In genomic region chr15:43382405-43382804, GRCm38 (mm10) we compare ENCODE assay signal across 26 mouse cellular contexts.
DNase-seq lines count a peak whose midpoint lies in the region; ATAC-seq and TF ChIP-seq lines count a peak whose summit lies in the region.
"Had no signal": no experiment of that assay in that cellular context is flagged by ENCODE, and none has a peak within 500 bp of the region (broad histone marks: within the 10 kb centered on the region; RNA-seq: fewer than 3 reads in every experiment).

No protein-coding gene starts in this region.

- intact Hi-C loops in heart, postnatal 14 days (cut with DNase I): no loop called here

- no peaks in the 10 kb centered on the region for H3K9me3 ChIP-seq in MEL (replicated peaks; ENCODE audit: insufficient read depth, low read length)
- H3K9me3 ChIP-seq: embryonic facial prominence, embryonic 10.5 days; embryonic facial prominence, embryonic 12.5 days; forebrain, embryonic 13.5 days; G1E had no signal

- ATAC-seq in megakaryocyte, adult 5-6 weeks (ENCODE audit: poor library complexity, severe bottlenecking): peak; percentile 40; the same call in 1 of the 2 replicates
- ATAC-seq: activated CD4-positive, CD25-positive, alpha-beta regulatory T cell, adult 4 months; CD4-positive, CD25-positive, alpha-beta regulatory T cell, adult 4 months; forebrain, embryonic 13.5 days; forebrain, embryonic 16.5 days; Patski had no signal

- no peaks in the 10 kb centered on the region for H3K79me2 ChIP-seq in liver, adult 2 months (ENCODE audit: control insufficient read depth, insufficient read depth, low read length)
- no peaks in the 10 kb centered on the region for H3K79me2 ChIP-seq in MEL (ENCODE audit: control insufficient read depth, insufficient read depth, low read length, poor library complexity)

- no peak for TF ChIP-seq CTCF in liver, adult 2 months (IDR thresholded peaks at IDR 0.05; ENCODE audit: low read depth, low read length)
- TF ChIP-seq CTCF in MEL (IDR thresholded peaks at IDR 0.05 in 2 of 3, conservative IDR thresholded peaks at IDR 0.05 in 1 of 3; ENCODE audit: control insufficient read depth in 1 of 3, insufficient read depth in 1 of 3, low read depth in 2 of 3, low read length in 3 of 3, poor library complexity in 1 of 3, severe bottlenecking in 1 of 3): no peak
- TF ChIP-seq CTCF in bone marrow macrophage, adult 2 months (IDR thresholded peaks at IDR 0.05; ENCODE audit: low read depth, low read length): no peak

- H3K27ac ChIP-seq in liver, adult 2 months (replicated peaks; ENCODE audit: insufficient read depth, low read depth, low read length): no peak overlapping the region
- no peak overlapping the region for H3K27ac ChIP-seq in MEL (ENCODE audit: control insufficient read depth, low read depth, low read length)
- H3K27ac ChIP-seq in bone marrow macrophage, adult 2 months (ENCODE audit: insufficient read depth, low read depth, low read length): 0 out of 2 replicates have a peak overlapping the region, but pooled peaks have one; percentile 23
- H3K27ac ChIP-seq: embryonic facial prominence, embryonic 10.5 days; embryonic facial prominence, embryonic 12.5 days; forebrain, embryonic 13.5 days had no signal

- no peak for TF ChIP-seq POLR2A in liver, adult 2 months (IDR thresholded peaks at IDR 0.05; ENCODE audit: extremely low read depth, insufficient read depth, low read length)
- TF ChIP-seq POLR2A in MEL (IDR thresholded peaks at IDR 0.05; ENCODE audit: control insufficient read depth in 1 of 2, insufficient read depth in 1 of 2, low read depth in 1 of 2, low read length in 2 of 2, poor library complexity in 1 of 2): no peak
- TF ChIP-seq POLR2A in bone marrow macrophage, adult 2 months (IDR thresholded peaks at IDR 0.05; ENCODE audit: borderline replicate concordance, low read depth, low read length): no peak

- H3K27me3 ChIP-seq in liver, adult 2 months (ENCODE audit: control insufficient read depth, insufficient read depth, low read length): no peaks in the 10 kb centered on the region
- H3K27me3 ChIP-seq in MEL (ENCODE audit: control insufficient read depth in 1 of 2, insufficient read depth in 2 of 2, low read length in 2 of 2): no peaks in the 10 kb centered on the region
- H3K27me3 ChIP-seq: CH12.LX; embryonic facial prominence, embryonic 12.5 days; forebrain, embryonic 13.5 days had no signal

- DNase-seq in liver, adult 2 months (ENCODE audit: extremely low read depth, low read depth, low spot score): peak; percentile 5
- DNase-seq in liver: no peak
- peak; percentile 10 for DNase-seq in MEL (ENCODE audit: low read depth, low spot score)
- no peak for DNase-seq in heart, postnatal 14 days
- no peak for DNase-seq in cerebellum, postnatal 25 days
- DNase-seq in thymus, postnatal 25 days: no peak
- DNase-seq: adrenal gland, adult 8-10 months; adrenal gland, postnatal 14 days; adrenal gland, postnatal 36 days; B cell, adult 2 months; cerebellum, adult 11 months; cerebellum, adult 18-20 months; cerebellum, adult 8-10 months; cerebellum, adult 9-11 months; cerebellum, postnatal 14 days had no signal

- no peak overlapping the region for H3K4me3 ChIP-seq in liver, adult 2 months (ENCODE audit: insufficient read depth, low read depth, low read length)
- H3K4me3 ChIP-seq in MEL (ENCODE audit: control insufficient read depth in 1 of 2, insufficient read depth in 1 of 2, low read depth in 2 of 2, low read length in 2 of 2): no peak overlapping the region
- no peak overlapping the region for H3K4me3 ChIP-seq in bone marrow macrophage, adult 2 months (ENCODE audit: insufficient read depth, low read length)
- H3K4me3 ChIP-seq: embryonic facial prominence, embryonic 10.5 days; embryonic facial prominence, embryonic 12.5 days; forebrain, embryonic 13.5 days had no signal

- no peak overlapping the region for H3K9ac ChIP-seq in liver, adult 2 months (ENCODE audit: low read depth, low read length)
- no peak overlapping the region for H3K9ac ChIP-seq in MEL (ENCODE audit: control insufficient read depth, low read depth, low read length, poor library complexity, severe bottlenecking)
- H3K9ac ChIP-seq: embryonic facial prominence, embryonic 12.5 days; forebrain, embryonic 13.5 days had no signal

- no peaks in the 10 kb centered on the region for H3K36me3 ChIP-seq in liver, adult 2 months (ENCODE audit: control insufficient read depth, insufficient read depth, low read length)
- H3K36me3 ChIP-seq in MEL (ENCODE audit: control insufficient read depth in 1 of 2, insufficient read depth in 2 of 2, low read length in 2 of 2): no peaks in the 10 kb centered on the region
- H3K36me3 ChIP-seq: embryonic facial prominence, embryonic 10.5 days; embryonic facial prominence, embryonic 12.5 days; G1E had no signal

- no peak; a peak in 1 of 4 replicates for TF ChIP-seq EP300 in MEL (IDR thresholded peaks at IDR 0.05; ENCODE audit: low read depth in 1 of 2, low read length in 2 of 2)

- TF ChIP-seq RAD21 in MEL (IDR thresholded peaks at IDR 0.05; ENCODE audit: low read depth, low read length): no peak

- 93% methylated on average over 1 of the region's 1 CpGs for WGBS in liver, adult 2 months

- H3K4me1 ChIP-seq in liver, adult 2 months (ENCODE audit: control insufficient read depth, insufficient read depth, low read length): no peaks in the 10 kb centered on the region
- no peaks in the 10 kb centered on the region for H3K4me1 ChIP-seq in MEL (ENCODE audit: control insufficient read depth in 1 of 2, insufficient read depth in 2 of 2, low read length in 2 of 2)
- H3K4me1 ChIP-seq in bone marrow macrophage, adult 2 months (ENCODE audit: control insufficient read depth, insufficient read depth, low read length): peaks cover 4% of the 10 kb centered on the region
- H3K4me1 ChIP-seq: embryonic facial prominence, embryonic 10.5 days; embryonic facial prominence, embryonic 12.5 days; forebrain, embryonic 13.5 days had no signal

TF ChIP-seq in MEL, 35 proteins besides CTCF, POLR2A, EP300 and RAD21:
- TF ChIP-seq TAL1 (IDR thresholded peaks at IDR 0.05; ENCODE audit: low read length): no peak
- TF ChIP-seq E2F4 (IDR thresholded peaks at IDR 0.05; ENCODE audit: borderline replicate concordance, low read depth, low read length): no peak
- no peak for TF ChIP-seq HCFC1 (IDR thresholded peaks at IDR 0.05; ENCODE audit: low read depth, low read length)
- TF ChIP-seq MAX (IDR thresholded peaks at IDR 0.05; ENCODE audit: low read length): no peak
- no peak for TF ChIP-seq MYC (IDR thresholded peaks at IDR 0.05; ENCODE audit: low read depth, low read length)
- TF ChIP-seq MYB (IDR thresholded peaks at IDR 0.05; ENCODE audit: low read depth, low read length): no peak
- no peak for TF ChIP-seq USF2 (IDR thresholded peaks at IDR 0.05; ENCODE audit: borderline replicate concordance in 1 of 2, insufficient read depth in 1 of 2, low read depth in 1 of 2, low read length in 2 of 2)
- TF ChIP-seq SIN3A (IDR thresholded peaks at IDR 0.05; ENCODE audit: low read length): no peak
- no peak for TF ChIP-seq NELFE (IDR thresholded peaks at IDR 0.05; ENCODE audit: low read depth, low read length)
- no peak for TF ChIP-seq ETS1 (IDR thresholded peaks at IDR 0.05; ENCODE audit: low read depth, low read length)
- no peak for TF ChIP-seq ZC3H11A (IDR thresholded peaks at IDR 0.05; ENCODE audit: low read depth, low read length)
- TF ChIP-seq MAFK (IDR thresholded peaks at IDR 0.05; ENCODE audit: borderline replicate concordance, low read depth, low read length): no peak

Comparison
In these comparisons a context has a peak if more than half of its experiments do, and no peak if none do; other contexts are left out.
1. DNase-seq: peak in liver, adult 2 months (single experiment) and MEL (single experiment); none in liver (single experiment), heart, postnatal 14 days (0 of 2), cerebellum, postnatal 25 days (0 of 2) and thymus, postnatal 25 days (single experiment).